Mouse (Mus musculus): Measurements from ENCODE around the gene Gm20708. TPM values are rescaled to one million over a fixed set of nuclear protein-coding genes. Genes with fewer than 3 reads are reported as not detected.

Gene Gm20708
- polyA plus RNA-seq, 1 experiment from 2014 or later, result 0.15 TPM

- no peak overlapping the region for H3K27ac ChIP-seq
- 90% methylated on average over 9 of the region's 9 CpGs for WGBS
- no peak for ATAC-seq (ENCODE audit: low FRiP score)
- H3K9ac ChIP-seq, result no peak overlapping the region
- peaks cover 35% of the 10 kb centered on the region for H3K4me1 ChIP-seq
- H3K27me3 ChIP-seq, result peaks cover 63% of the 10 kb centered on the region
- H3K4me2 ChIP-seq, result no peak overlapping the region
- no peaks in the 10 kb centered on the region for H3K36me3 ChIP-seq (replicated peaks)
- no peak overlapping the region for H3K4me3 ChIP-seq (replicated peaks)
- no peaks in the 10 kb centered on the region for H3K9me3 ChIP-seq
These were observed 71.0 kb downstream of the Gm20708 start for GRCm38 (mm10) chr11:117880336-117880976.

GRCm38 (mm10) chr11:117880977-117881358 lies 71.5 kb downstream of the Gm20708 start:
- Histone ChIP-seq H3K9ac (no peak overlapping the region), H3K9me3 (no peaks in the 10 kb centered on the region), H3K27ac (no peak overlapping the region), H3K4me2 (no peak overlapping the region), H3K4me1 (peaks cover 32% of the 10 kb centered on the region), H3K36me3 (replicated peaks) (no peaks in the 10 kb centered on the region), H3K4me3 (replicated peaks) (no peak overlapping the region), H3K27me3 (peaks cover 65% of the 10 kb centered on the region)
- WGBS, result 84% methylated on average over 6 of the region's 6 CpGs
- ATAC-seq (ENCODE audit: low FRiP score), result no peak

- Histone ChIP-seq H3K36me3 (replicated peaks) (no peaks in the 10 kb centered on the region), H3K4me2 (no peak overlapping the region), H3K27me3 (peaks cover 73% of the 10 kb centered on the region), H3K4me1 (peaks cover 32% of the 10 kb centered on the region), H3K9ac (no peak overlapping the region), H3K4me3 (replicated peaks) (no peak overlapping the region), H3K9me3 (no peaks in the 10 kb centered on the region), H3K27ac (no peak overlapping the region)
- 17% methylated on average over 8 of the region's 8 CpGs for WGBS
- ATAC-seq (ENCODE audit: low FRiP score), result no peak
These were observed 72.3 kb downstream of the Gm20708 start for GRCm38 (mm10) chr11:117881787-117882186.

GRCm38 (mm10) chr11:117882208-117882607 lies 72.7 kb downstream of the Gm20708 start:
- ATAC-seq (ENCODE audit: low FRiP score), result no peak
- no peak overlapping the region for H3K4me3 ChIP-seq (replicated peaks)
- H3K9ac ChIP-seq, result no peak overlapping the region
- peaks cover 75% of the 10 kb centered on the region for H3K27me3 ChIP-seq
- H3K4me1 ChIP-seq, result peaks cover 32% of the 10 kb centered on the region
- H3K4me2 ChIP-seq, result no peak overlapping the region
- 82% methylated on average over 1 of the region's 1 CpGs for WGBS
- H3K27ac ChIP-seq, result no peak overlapping the region
- H3K36me3 ChIP-seq (replicated peaks), result no peaks in the 10 kb centered on the region
- no peaks in the 10 kb centered on the region for H3K9me3 ChIP-seq

GRCm38 (mm10) chr11:117886000-117886399 lies 76.5 kb downstream of the Gm20708 start:
- no peaks in the 10 kb centered on the region for H3K36me3 ChIP-seq (replicated peaks)
- no peaks in the 10 kb centered on the region for H3K9me3 ChIP-seq
- no peak for ATAC-seq (ENCODE audit: low FRiP score)
- peaks cover 44% of the 10 kb centered on the region for H3K4me1 ChIP-seq
- no peak overlapping the region for H3K4me2 ChIP-seq
- H3K27ac ChIP-seq, result no peak overlapping the region
- no peak overlapping the region for H3K9ac ChIP-seq
- no peak overlapping the region for H3K4me3 ChIP-seq (replicated peaks)
- 71% methylated on average over 5 of the region's 5 CpGs for WGBS
- H3K27me3 ChIP-seq, result peaks cover 88% of the 10 kb centered on the region

GRCm38 (mm10) chr11:117888168-117888852 lies 78.8 kb downstream of the Gm20708 start:
- H3K4me2 ChIP-seq, result peak overlapping the region; percentile 56
- H3K4me1 ChIP-seq, result peaks cover 44% of the 10 kb centered on the region
- H3K36me3 ChIP-seq (replicated peaks), result no peaks in the 10 kb centered on the region
- peak overlapping the region; percentile 81; the same call in 1 of the 2 replicates for H3K27ac ChIP-seq
- ATAC-seq (ENCODE audit: low FRiP score), result no peak
- H3K4me3 ChIP-seq (replicated peaks), result peak overlapping the region; percentile 30
- 0 out of 2 replicates have a peak overlapping the region, but pooled peaks have one; percentile 41 for H3K9ac ChIP-seq
- no peaks in the 10 kb centered on the region for H3K9me3 ChIP-seq
- peaks cover 92% of the 10 kb centered on the region for H3K27me3 ChIP-seq
- 11% methylated on average over 20 of the region's 20 CpGs for WGBS

GRCm38 (mm10) chr11:117888853-117889822 lies 79.7 kb downstream of the Gm20708 start:
- Histone ChIP-seq H3K36me3 (replicated peaks) (no peaks in the 10 kb centered on the region), H3K4me3 (replicated peaks) (peak overlapping the region; percentile 30), H3K9me3 (no peaks in the 10 kb centered on the region), H3K9ac (peak overlapping the region; percentile 41; the same call in 1 of the 2 replicates), H3K4me1 (peaks cover 44% of the 10 kb centered on the region), H3K27me3 (peaks cover 93% of the 10 kb centered on the region), H3K4me2 (peak overlapping the region; percentile 56), H3K27ac (peak overlapping the region; percentile 81)
- peak; percentile 47 for ATAC-seq (ENCODE audit: low FRiP score)
- 1% methylated on average over 33 of the region's 33 CpGs for WGBS

Other genes with a start within 250 kb of the Gm20708 start
- 23.7 and 25.0 TPM in 2 replicates for gene Tnrc6c, start 155.4 kb upstream of the Gm20708 start, polyA plus RNA-seq (2016; fragmentation: Nextera tagmentation; extraction: Ambion mirVana)
- 0.82 and 1.2 TPM in 2 replicates for gene Tmc8, start 27.6 kb upstream of the Gm20708 start, polyA plus RNA-seq (2016; fragmentation: Nextera tagmentation; extraction: Ambion mirVana)
- 3.0 and 4.4 TPM in 2 replicates for gene Tmc6, start 27.5 kb upstream of the Gm20708 start, polyA plus RNA-seq (2016; fragmentation: Nextera tagmentation; extraction: Ambion mirVana)
- gene 6030468B19Rik, start 12.0 kb upstream of the Gm20708 start, polyA plus RNA-seq (2016; fragmentation: Nextera tagmentation; extraction: Ambion mirVana), result not detected in 2 replicates
- 20.6 and 25.5 TPM in 2 replicates for gene Syngr2, start within 50 bp of the Gm20708 start, polyA plus RNA-seq (2016; fragmentation: Nextera tagmentation; extraction: Ambion mirVana)
- 5.6 and 5.9 TPM in 2 replicates for gene Afmid, start 16.3 kb downstream of the Gm20708 start, polyA plus RNA-seq (2016; fragmentation: Nextera tagmentation; extraction: Ambion mirVana)
- gene Tk1, start 16.4 kb downstream of the Gm20708 start, polyA plus RNA-seq (2016; fragmentation: Nextera tagmentation; extraction: Ambion mirVana), result 110 and 115 TPM in 2 replicates
- 282 and 293 TPM in 2 replicates for gene Birc5, start 39.6 kb downstream of the Gm20708 start, polyA plus RNA-seq (2016; fragmentation: Nextera tagmentation; extraction: Ambion mirVana)
- gene Tmem235, start 51.1 kb downstream of the Gm20708 start, polyA plus RNA-seq (2016; fragmentation: Nextera tagmentation; extraction: Ambion mirVana), result not detected in 2 replicates
- gene Tha1, start 63.8 kb downstream of the Gm20708 start, polyA plus RNA-seq (2016; fragmentation: Nextera tagmentation; extraction: Ambion mirVana), result 2.9 and 3.9 TPM in 2 replicates
- 13.5 and 14.7 TPM in 2 replicates for gene Socs3, start 160.4 kb downstream of the Gm20708 start, polyA plus RNA-seq (2016; fragmentation: Nextera tagmentation; extraction: Ambion mirVana)
- 45.3 and 45.9 TPM in 2 replicates for gene Pgs1, start 176.6 kb downstream of the Gm20708 start, polyA plus RNA-seq (2016; fragmentation: Nextera tagmentation; extraction: Ambion mirVana)

Data from forebrain, embryonic 12.5 days (tissue).